Mouse (Mus musculus) kidney, adult 2 months (tissue): ENCODE measurements around the gene Hmga2. TPM values are rescaled to one million over a fixed set of nuclear protein-coding genes. Genes with fewer than 3 reads are reported as not detected.

ENCODE experiments used
- DNase-seq: peaks from one replicate; pipeline ENCODE4 v3.0.0; 2021
- H3K27ac ChIP-seq: fragments of 200-500 bp; 2 replicates; pipeline ENCODE4 v1.5.1; 2012; ENCODE audit warnings: low read depth, low read length, control low read depth, inconsistent platforms; ENCODE audit not compliant: insufficient read depth
- H3K27me3 ChIP-seq: fragments of 200-500 bp; replicated peaks from 2 replicates; pipeline ENCODE4 v1.6.1; 2012; ENCODE audit warnings: mild to moderate bottlenecking, moderate library complexity, low read length, inconsistent platforms; ENCODE audit not compliant: control insufficient read depth, insufficient read depth
- H3K36me3 ChIP-seq: fragments of 200-500 bp; 2 replicates; pipeline ENCODE4 v1.6.1; 2012; ENCODE audit warnings: mild to moderate bottlenecking, moderate library complexity, low read length, inconsistent platforms; ENCODE audit not compliant: control insufficient read depth, insufficient read depth
- H3K4me1 ChIP-seq: fragments of 200-500 bp; 2 replicates; pipeline ENCODE4 v1.6.1; 2011; ENCODE audit warnings: low read length; ENCODE audit not compliant: control insufficient read depth, insufficient read depth
- H3K4me3 ChIP-seq: fragments of 200-500 bp; 2 replicates; pipeline ENCODE4 v1.5.1; 2011; ENCODE audit warnings: mild to moderate bottlenecking, low read depth, low read length, control low read depth; ENCODE audit not compliant: insufficient read depth
- CTCF ChIP-seq: fragments of 200-500 bp; conservative IDR thresholded peaks from 2 replicates; pipeline ENCODE4 v1.5.1; 2011; ENCODE audit warnings: low read depth, mild to moderate bottlenecking, control low read depth, low read length, moderate library complexity, mixed read lengths; ENCODE audit not compliant: insufficient read depth, insufficient read length
- POLR2A ChIP-seq: fragments of 200-500 bp; IDR thresholded peaks from one replicate; pipeline ENCODE4 v1.6.1; 2011; ENCODE audit warnings: low read depth, low read length, control low read depth
- WGBS: fragments of 180-500 bp; shearing (Covaris S2); methylation state at CpG from one replicate; pipeline ENCODE4 v1.1.7; 2018; 5-methylcytosine and 5-hydroxymethylcytosine counted together
- polyA plus RNA-seq: library from polyadenylated mRNA; depleted of rRNA; stranded (reverse); fragments of >200 nt; gene quantifications from 2 replicates; pipeline ENCODE4 v1.2.3, GENCODE M21; 2012

Hmga2 gene
- polyA plus RNA-seq, 1 experiment = 0.09 TPM

DNA sequence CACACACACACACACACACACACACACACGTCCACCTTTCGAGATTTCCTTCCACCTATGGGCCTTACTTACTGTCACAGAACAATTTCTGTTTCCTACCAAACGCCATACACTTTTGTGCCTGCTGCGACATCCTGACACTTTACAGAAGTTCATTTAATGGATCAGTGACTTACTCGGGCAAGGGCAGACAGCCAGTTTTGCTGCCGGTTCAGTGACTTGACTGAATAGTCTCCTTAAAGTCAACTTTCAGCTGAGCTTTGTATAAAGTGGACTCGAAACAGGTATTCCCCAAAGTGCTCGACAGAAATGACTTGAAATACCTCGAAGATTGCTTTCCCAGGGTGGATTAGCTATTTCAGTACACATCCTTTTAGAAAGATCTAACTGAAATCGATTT lies 87.3 kb downstream of the Hmga2 start:
- no peaks in the 10 kb centered on the region for H3K27me3 ChIP-seq
- DNase-seq = peak; percentile 88
- H3K27ac ChIP-seq = no peak overlapping the region
- TF ChIP-seq CTCF (no peak), POLR2A (no peak)
- 14% methylated on average over 10 of the region's 10 CpGs for WGBS
- H3K36me3 ChIP-seq = no peaks in the 10 kb centered on the region
- H3K4me3 ChIP-seq = no peak overlapping the region
- H3K4me1 ChIP-seq = peaks cover 5% of the 10 kb centered on the region; the same call in 1 of the 2 replicates

- H3K27ac ChIP-seq = no peak overlapping the region
- TF ChIP-seq CTCF (no peak), POLR2A (no peak)
- H3K4me3 ChIP-seq = no peak overlapping the region
- no peaks in the 10 kb centered on the region for H3K27me3 ChIP-seq
- H3K36me3 ChIP-seq = no peaks in the 10 kb centered on the region
- H3K4me1 ChIP-seq = peaks cover 5% of the 10 kb centered on the region; the same call in 1 of the 2 replicates
- DNase-seq = peak; percentile 72
- WGBS = 20% methylated on average over 8 of the region's 8 CpGs
Measured at GRCm38 (mm10) chr10:120388400-120388871, 87.8 kb downstream of the Hmga2 start.

DNA sequence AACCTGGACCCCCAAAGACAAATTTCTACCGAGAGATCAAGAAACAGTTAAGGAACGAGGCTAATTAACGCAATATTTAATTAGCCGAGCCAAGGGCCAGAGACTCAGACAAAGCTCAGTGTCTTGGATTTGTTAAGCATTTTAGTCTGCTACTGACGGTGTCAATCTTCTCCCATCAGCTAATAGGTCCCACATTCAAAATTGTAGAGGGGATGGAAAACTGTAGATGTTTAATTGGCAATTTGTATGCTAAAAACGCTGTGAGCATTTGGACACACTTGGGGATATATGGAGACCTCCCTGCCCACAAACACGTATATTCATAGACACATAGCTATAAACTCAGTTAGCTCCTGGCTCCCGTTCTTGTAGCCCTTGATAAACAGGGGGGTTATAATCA lies 89.2 kb downstream of the Hmga2 start:
- TF ChIP-seq CTCF = no peak
- no peak for TF ChIP-seq POLR2A
- Histone ChIP-seq H3K27me3 (no peaks in the 10 kb centered on the region), H3K4me1 (peaks cover 5% of the 10 kb centered on the region; the same call in 1 of the 2 replicates), H3K4me3 (no peak overlapping the region), H3K36me3 (no peaks in the 10 kb centered on the region), H3K27ac (no peak overlapping the region)
- WGBS = 90% methylated on average over 8 of the region's 8 CpGs
- DNase-seq = no peak

- Histone ChIP-seq H3K36me3 (no peaks in the 10 kb centered on the region), H3K4me1 (0 out of 2 replicates have a peak, but pooled peaks cover 3% of the 10 kb centered on the region), H3K27ac (no peak overlapping the region), H3K27me3 (no peaks in the 10 kb centered on the region), H3K4me3 (no peak overlapping the region)
- peak; percentile 80 for DNase-seq
- 62% methylated on average over 10 of the region's 10 CpGs for WGBS
- TF ChIP-seq POLR2A (no peak), CTCF (no peak)
Measured at GRCm38 (mm10) chr10:120384797-120385600, 91.3 kb downstream of the Hmga2 start.

DNA sequence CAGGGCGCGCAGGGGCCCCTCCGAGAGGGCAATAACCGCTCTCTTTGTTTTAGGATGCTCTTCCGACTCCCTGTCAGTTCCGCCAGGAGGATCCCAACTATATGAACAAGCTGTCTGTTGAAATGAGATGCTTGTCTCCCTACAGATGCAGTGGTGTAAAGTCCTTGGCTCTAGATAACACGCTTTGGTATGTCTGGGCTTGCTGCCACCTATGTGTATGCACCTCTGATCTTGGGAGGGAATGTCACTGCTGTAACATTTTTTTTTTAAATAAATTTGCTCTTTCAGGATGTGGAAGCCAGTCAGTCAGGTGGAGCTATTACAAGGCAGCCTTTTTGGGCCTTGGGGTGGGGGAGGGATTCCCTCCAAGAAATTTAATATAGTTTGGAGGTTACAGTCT lies 92.2 kb downstream of the Hmga2 start:
- no peak overlapping the region for H3K4me3 ChIP-seq
- DNase-seq = no peak
- no peak overlapping the region for H3K27ac ChIP-seq
- 77% methylated on average over 7 of the region's 7 CpGs for WGBS
- H3K27me3 ChIP-seq = no peaks in the 10 kb centered on the region
- no peaks in the 10 kb centered on the region for H3K36me3 ChIP-seq
- 0 out of 2 replicates have a peak, but pooled peaks cover 3% of the 10 kb centered on the region for H3K4me1 ChIP-seq
- TF ChIP-seq CTCF (no peak), POLR2A (no peak)

DNA sequence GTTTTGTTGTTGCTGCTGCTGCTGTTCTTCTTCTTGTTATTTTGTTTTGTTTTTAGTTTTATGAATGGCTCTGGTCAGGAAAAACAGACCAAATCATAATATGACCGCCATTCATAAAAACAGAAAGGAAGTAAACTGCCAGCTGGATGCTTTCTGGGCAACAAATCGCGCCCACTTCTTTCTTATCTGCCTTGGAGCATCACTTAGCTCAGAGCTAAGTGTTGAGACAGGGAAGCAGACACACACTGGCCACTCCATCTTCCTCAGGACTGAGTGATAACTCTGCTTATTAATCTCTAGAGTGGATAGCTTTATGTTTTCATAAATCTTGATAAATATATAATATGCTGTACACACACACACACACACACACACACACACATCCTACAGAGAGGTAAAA lies 98.5 kb downstream of the Hmga2 start:
- Histone ChIP-seq H3K4me3 (peak overlapping the region; percentile 8; the same call in 1 of the 2 replicates), H3K27me3 (no peaks in the 10 kb centered on the region)
- WGBS = 62% methylated on average over 3 of the region's 3 CpGs

GRCm38 (mm10) chr10:120377327-120377752 lies 98.9 kb downstream of the Hmga2 start:
- DNase-seq = peak; percentile 94
- H3K36me3 ChIP-seq = no peaks in the 10 kb centered on the region
- H3K27me3 ChIP-seq = no peaks in the 10 kb centered on the region
- 4% methylated on average over 19 of the region's 19 CpGs for WGBS
- H3K4me3 ChIP-seq = peak overlapping the region; percentile 8; the same call in 1 of the 2 replicates
- H3K4me1 ChIP-seq = peaks cover 7% of the 10 kb centered on the region; the same call in 1 of the 2 replicates
- H3K27ac ChIP-seq = no peak overlapping the region
- TF ChIP-seq CTCF = no peak
- TF ChIP-seq POLR2A = no peak

More for the DNA sequence above, 98.5 kb downstream of the Hmga2 start:
- H3K4me1 ChIP-seq = peaks cover 7% of the 10 kb centered on the region; the same call in 1 of the 2 replicates
- DNase-seq = no peak
- H3K36me3 ChIP-seq = no peaks in the 10 kb centered on the region
- TF ChIP-seq POLR2A (no peak), CTCF (no peak)
- no peak overlapping the region for H3K27ac ChIP-seq
